9 mouse cellular contexts compared by ENCODE assay signal in the genomic region with DNA sequence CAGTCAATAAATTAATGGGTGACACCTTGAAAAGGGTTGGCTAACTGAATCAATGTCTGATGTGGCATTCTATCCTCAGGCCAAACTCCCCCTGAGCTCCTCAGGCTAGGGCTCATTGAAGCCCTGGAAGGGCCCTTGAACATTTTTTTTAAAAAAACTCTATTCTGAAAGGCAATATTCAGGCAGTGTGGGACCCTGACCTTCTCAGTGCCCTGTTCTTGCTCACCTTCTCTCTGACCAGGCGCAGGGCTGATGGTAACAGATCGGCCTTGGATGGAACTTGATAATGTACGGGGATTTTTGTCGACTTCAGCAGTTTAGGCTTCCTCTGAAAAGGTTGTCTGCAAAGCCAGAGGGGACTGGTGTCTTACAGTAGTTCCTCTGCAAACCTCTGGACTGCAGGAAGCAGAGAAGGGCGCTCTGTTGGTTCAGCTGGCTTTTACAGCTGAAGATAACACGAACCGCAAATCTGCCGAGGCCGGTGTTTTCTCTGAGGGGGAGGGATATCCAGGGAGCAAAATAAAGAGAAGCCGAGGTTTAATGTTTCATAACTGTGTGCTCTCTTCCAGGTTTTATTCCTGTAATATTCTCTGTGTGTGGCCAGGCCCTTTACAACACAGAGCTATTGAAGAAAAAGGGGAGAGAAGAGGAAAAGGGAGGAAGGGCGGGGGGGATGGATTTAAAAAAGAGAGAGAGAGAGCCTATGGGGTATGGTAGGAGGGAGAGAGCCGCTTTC.
DNase-seq lines count a peak whose midpoint lies in the region; ATAC-seq lines count a peak whose summit lies in the region.
"Had no signal": no experiment of that assay in that cellular context is flagged by ENCODE, and none has a peak within 500 bp of the region (broad histone marks: within the 10 kb centered on the region; RNA-seq: fewer than 3 reads in every experiment).

No protein-coding gene starts in this region.

- intact Hi-C loops in left cerebral cortex, postnatal 4 days (cut with DNase I), result no loop called here

- no peak overlapping the region for H3K4me2 ChIP-seq in neural tube, embryonic 15.5 days
- peak overlapping the region; percentile 35 for H3K4me2 ChIP-seq in limb, embryonic 12.5 days
- no peak overlapping the region for H3K4me2 ChIP-seq in stomach, embryonic 14.5 days (replicated peaks; ENCODE audit: low read depth, low read length)
- H3K4me2 ChIP-seq: lung, embryonic 15.5 days had no signal

- no peak overlapping the region for H3K4me3 ChIP-seq in neural tube, embryonic 15.5 days (replicated peaks)
- H3K4me3 ChIP-seq in limb, embryonic 12.5 days (replicated peaks), result no peak overlapping the region
- H3K4me3 ChIP-seq in stomach, embryonic 14.5 days (ENCODE audit: low read depth, low read length), result no peak overlapping the region
- H3K4me3 ChIP-seq: lung, embryonic 15.5 days had no signal

- H3K27me3 ChIP-seq in neural tube, embryonic 15.5 days (replicated peaks), result no peaks in the 10 kb centered on the region
- H3K27me3 ChIP-seq in limb, embryonic 12.5 days, result no peaks in the 10 kb centered on the region
- no peaks in the 10 kb centered on the region for H3K27me3 ChIP-seq in stomach, embryonic 14.5 days (ENCODE audit: control insufficient read depth, insufficient read depth, low read length)
- H3K27me3 ChIP-seq: lung, embryonic 15.5 days had no signal

- no peaks in the 10 kb centered on the region for H3K36me3 ChIP-seq in neural tube, embryonic 15.5 days
- no peaks in the 10 kb centered on the region for H3K36me3 ChIP-seq in limb, embryonic 12.5 days
- H3K36me3 ChIP-seq in stomach, embryonic 14.5 days (ENCODE audit: control insufficient read depth, insufficient read depth, low read length), result no peaks in the 10 kb centered on the region
- H3K36me3 ChIP-seq: lung, embryonic 15.5 days had no signal

- H3K4me1 ChIP-seq in neural tube, embryonic 15.5 days, result peaks cover 9% of the 10 kb centered on the region; the same call in 1 of the 2 replicates
- H3K4me1 ChIP-seq in limb, embryonic 12.5 days (replicated peaks), result peaks cover 18% of the 10 kb centered on the region
- H3K4me1 ChIP-seq in stomach, embryonic 14.5 days (ENCODE audit: control insufficient read depth, insufficient read depth, low read length), result no peaks in the 10 kb centered on the region

- no peak overlapping the region for H3K27ac ChIP-seq in neural tube, embryonic 15.5 days (replicated peaks)
- H3K27ac ChIP-seq in limb, embryonic 12.5 days, result peak overlapping the region; percentile 66
- no peak overlapping the region for H3K27ac ChIP-seq in stomach, embryonic 14.5 days (ENCODE audit: low read length)
- H3K27ac ChIP-seq: lung, embryonic 15.5 days had no signal

- 58% methylated on average over 12 of the region's 12 CpGs for WGBS in neural tube, embryonic 15.5 days
- 26% methylated on average over 12 of the region's 12 CpGs for WGBS in limb, embryonic 12.5 days
- 34% methylated on average over 12 of the region's 12 CpGs for WGBS in stomach, embryonic 14.5 days

- DNase-seq in adrenal gland, adult (ENCODE audit: inconsistent age in 2 of 2, low spot score in 1 of 2), result peak; percentile 67 to 84
- DNase-seq in adrenal gland, postnatal 4 days (ENCODE audit: low spot score in 2 of 2), result no peak
- DNase-seq in neural tube, embryonic 10.5 days (ENCODE audit: extremely low spot score, low spot score), result peak; percentile 52
- DNase-seq in urinary bladder, postnatal 10 days (ENCODE audit: low spot score), result no peak
- no peak for DNase-seq in left cerebral cortex, postnatal 4 days

- H3K9me3 ChIP-seq in neural tube, embryonic 15.5 days (replicated peaks), result no peaks in the 10 kb centered on the region
- no peaks in the 10 kb centered on the region for H3K9me3 ChIP-seq in limb, embryonic 12.5 days
- H3K9me3 ChIP-seq in stomach, embryonic 14.5 days (ENCODE audit: control insufficient read depth, low read depth, low read length), result no peaks in the 10 kb centered on the region
- H3K9me3 ChIP-seq: lung, embryonic 15.5 days had no signal

- no peak for ATAC-seq in neural tube, embryonic 15.5 days (ENCODE audit: low FRiP score)
- no peak; the same call in 1 of the 2 replicates for ATAC-seq in limb, embryonic 12.5 days (ENCODE audit: insufficient number of reproducible peaks, insufficient read depth, low FRiP score, low TSS enrichment, low read depth)
- ATAC-seq in stomach, embryonic 14.5 days (ENCODE audit: insufficient number of reproducible peaks, insufficient read depth, low FRiP score, low read depth), result 0 out of 2 replicates have a peak, but pooled peaks have one; percentile 37

- H3K9ac ChIP-seq in neural tube, embryonic 15.5 days (replicated peaks), result no peak overlapping the region
- H3K9ac ChIP-seq in limb, embryonic 12.5 days (replicated peaks), result no peak overlapping the region
- no peak overlapping the region for H3K9ac ChIP-seq in stomach, embryonic 14.5 days (replicated peaks; ENCODE audit: low read depth, low read length)
- H3K9ac ChIP-seq: lung, embryonic 15.5 days had no signal

Comparison
In these comparisons a context has a peak if more than half of its experiments do, and no peak if none do; other contexts are left out.
1. DNase-seq: peak in adrenal gland, adult (2 of 2) and neural tube, embryonic 10.5 days (single experiment); none in adrenal gland, postnatal 4 days (0 of 2), urinary bladder, postnatal 10 days (single experiment) and left cerebral cortex, postnatal 4 days (single experiment).